Mouse (Mus musculus): ENCODE measurements around the gene Eid3. TPM values are rescaled to one million over a fixed set of nuclear protein-coding genes. Genes with fewer than 3 reads are reported as not detected.
A peak's percentile ranks its signal among the peaks of the same experiment; 100 is the strongest.

Gene Eid3
- polyA plus RNA-seq, 1 experiment from 2014 or later = 0.20 TPM

DNA sequence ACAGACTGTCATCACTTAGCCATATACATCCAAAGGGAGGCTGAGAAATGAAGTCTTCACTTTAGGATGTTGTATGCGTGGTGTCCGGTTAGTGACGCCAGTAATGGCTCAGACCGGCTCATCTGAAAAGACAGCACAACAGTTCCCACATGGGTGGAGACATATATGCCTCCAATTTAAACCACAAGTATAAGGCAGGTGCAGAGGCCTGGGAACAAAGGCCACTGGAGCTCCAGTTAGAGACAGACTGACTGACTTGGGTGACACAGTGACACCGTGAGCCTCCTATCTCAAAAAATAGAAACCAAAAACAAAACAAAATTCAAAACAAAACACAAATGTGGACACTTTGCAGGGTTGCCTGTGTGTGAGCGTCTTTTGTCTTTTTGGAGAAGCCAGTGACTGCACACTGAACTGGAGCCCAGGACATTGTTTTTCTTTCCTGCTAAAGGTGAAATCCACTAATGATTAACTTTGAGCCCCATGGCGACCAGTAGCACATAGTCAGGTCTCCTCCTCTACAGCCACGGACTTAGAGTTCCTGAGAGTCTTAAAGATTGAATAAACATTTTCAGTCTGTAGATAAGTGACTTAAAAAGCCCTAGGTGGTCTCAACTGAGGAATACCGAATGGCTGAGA, 18.5 kb upstream of the Eid3 start:
- Histone ChIP-seq H3K4me1 (replicated peaks) (peaks cover 8% of the 10 kb centered on the region), H3K9me3 (no peaks in the 10 kb centered on the region), H3K27me3 (ENCODE audit: insufficient read depth, poor library complexity, severe bottlenecking) (no peaks in the 10 kb centered on the region), H3K4me3 (no peak overlapping the region), H3K27ac (no peak overlapping the region), H3K36me3 (no peaks in the 10 kb centered on the region)
- WGBS = 82% methylated on average over 9 of the region's 9 CpGs
- no peak for DNase-seq (ENCODE audit: low spot score)

GRCm38 (mm10) chr10:82849686-82850353, 16.6 kb upstream of the Eid3 start:
- H3K36me3 ChIP-seq = no peaks in the 10 kb centered on the region
- WGBS = 53% methylated on average over 16 of the region's 16 CpGs
- no peaks in the 10 kb centered on the region for H3K9me3 ChIP-seq
- no peak for DNase-seq (ENCODE audit: low spot score)
- no peaks in the 10 kb centered on the region for H3K27me3 ChIP-seq (ENCODE audit: insufficient read depth, poor library complexity, severe bottlenecking)
- peaks cover 8% of the 10 kb centered on the region for H3K4me1 ChIP-seq (replicated peaks)
- H3K4me3 ChIP-seq = no peak overlapping the region
- no peak overlapping the region for H3K27ac ChIP-seq

DNA sequence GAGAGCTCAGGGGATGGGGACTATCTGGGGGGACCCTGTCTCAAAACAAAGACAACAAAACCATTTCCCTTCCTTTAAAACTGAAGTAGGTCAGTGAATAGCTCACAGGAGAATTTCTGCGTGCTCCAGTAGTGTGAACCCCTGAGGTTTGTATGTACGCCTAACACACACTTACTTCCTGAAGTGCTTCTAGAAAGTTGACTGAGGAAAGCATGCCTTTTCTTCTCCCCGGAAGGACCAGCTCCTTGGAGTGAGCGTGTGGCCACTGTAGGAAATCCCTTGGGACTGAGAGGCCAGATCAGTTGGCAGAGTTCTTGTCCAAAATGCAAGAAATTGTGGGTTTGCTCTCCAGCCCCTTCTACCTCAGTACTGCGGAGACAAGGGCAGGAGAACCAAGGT, 16.1 kb upstream of the Eid3 start:
- Histone ChIP-seq H3K36me3 (no peaks in the 10 kb centered on the region), H3K27ac (no peak overlapping the region), H3K4me3 (no peak overlapping the region), H3K27me3 (ENCODE audit: insufficient read depth, poor library complexity, severe bottlenecking) (no peaks in the 10 kb centered on the region), H3K4me1 (replicated peaks) (peaks cover 8% of the 10 kb centered on the region), H3K9me3 (no peaks in the 10 kb centered on the region)
- DNase-seq (ENCODE audit: low spot score) = no peak
- WGBS = 85% methylated on average over 5 of the region's 5 CpGs

- Histone ChIP-seq H3K9me3 (no peaks in the 10 kb centered on the region), H3K4me3 (no peak overlapping the region), H3K27me3 (ENCODE audit: insufficient read depth, poor library complexity, severe bottlenecking) (no peaks in the 10 kb centered on the region), H3K27ac (no peak overlapping the region), H3K4me1 (replicated peaks) (peaks cover 19% of the 10 kb centered on the region), H3K36me3 (no peaks in the 10 kb centered on the region)
- WGBS = 87% methylated on average over 6 of the region's 6 CpGs
- DNase-seq (ENCODE audit: low spot score) = no peak
Observed at GRCm38 (mm10) chr10:82851751-82852150, 14.7 kb upstream of the Eid3 start.

DNA sequence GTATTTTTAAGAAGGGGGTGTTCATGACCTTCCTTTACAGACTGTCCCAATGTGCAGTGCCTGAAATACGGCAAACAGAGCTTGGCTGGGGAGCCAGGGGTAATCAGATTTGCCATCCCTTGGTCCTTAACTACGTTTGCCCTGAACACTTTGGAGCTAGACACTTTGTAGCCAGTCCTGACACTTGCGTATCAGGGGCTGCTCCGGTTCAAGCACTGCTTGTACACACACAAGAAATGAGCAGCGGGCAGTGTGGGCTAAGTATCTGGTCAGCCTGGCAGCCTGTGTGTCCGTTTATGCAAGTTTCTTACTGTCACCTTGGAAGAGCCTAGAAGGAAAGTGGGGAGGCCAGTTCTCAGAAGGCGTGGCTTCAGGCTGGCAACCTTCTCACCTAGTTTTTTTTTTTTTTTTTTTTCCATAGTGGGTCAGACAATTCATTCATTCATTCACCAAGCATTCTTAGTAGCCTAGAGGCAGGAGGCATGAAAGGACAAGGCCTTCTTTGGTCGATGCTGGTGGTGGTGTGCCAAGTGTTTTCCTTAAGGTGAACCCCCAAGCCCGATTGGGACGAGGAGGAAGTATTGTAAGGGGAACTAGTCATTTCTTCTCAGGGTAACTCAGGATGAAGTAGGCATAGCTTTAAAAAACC, 8.3 kb upstream of the Eid3 start:
- Histone ChIP-seq H3K27me3 (ENCODE audit: insufficient read depth, poor library complexity, severe bottlenecking) (no peaks in the 10 kb centered on the region), H3K36me3 (peaks cover 13% of the 10 kb centered on the region), H3K9me3 (no peaks in the 10 kb centered on the region), H3K4me1 (replicated peaks) (peaks cover 40% of the 10 kb centered on the region), H3K27ac (peak overlapping the region; percentile 98), H3K4me3 (peak overlapping the region; percentile 87)
- 55% methylated on average over 10 of the region's 10 CpGs for WGBS
- peak; percentile 6 for DNase-seq (ENCODE audit: low spot score)

GRCm38 (mm10) chr10:82858691-82859532, 7.5 kb upstream of the Eid3 start:
- H3K9me3 ChIP-seq = no peaks in the 10 kb centered on the region
- H3K4me1 ChIP-seq (replicated peaks) = peaks cover 46% of the 10 kb centered on the region
- WGBS = under 1% methylated on average over 49 of the region's 49 CpGs
- no peaks in the 10 kb centered on the region for H3K27me3 ChIP-seq (ENCODE audit: insufficient read depth, poor library complexity, severe bottlenecking)
- H3K4me3 ChIP-seq = peak overlapping the region; percentile 87
- peaks cover 20% of the 10 kb centered on the region for H3K36me3 ChIP-seq
- DNase-seq (ENCODE audit: low spot score) = peak; percentile 92
- H3K27ac ChIP-seq = peak overlapping the region; percentile 98

DNA sequence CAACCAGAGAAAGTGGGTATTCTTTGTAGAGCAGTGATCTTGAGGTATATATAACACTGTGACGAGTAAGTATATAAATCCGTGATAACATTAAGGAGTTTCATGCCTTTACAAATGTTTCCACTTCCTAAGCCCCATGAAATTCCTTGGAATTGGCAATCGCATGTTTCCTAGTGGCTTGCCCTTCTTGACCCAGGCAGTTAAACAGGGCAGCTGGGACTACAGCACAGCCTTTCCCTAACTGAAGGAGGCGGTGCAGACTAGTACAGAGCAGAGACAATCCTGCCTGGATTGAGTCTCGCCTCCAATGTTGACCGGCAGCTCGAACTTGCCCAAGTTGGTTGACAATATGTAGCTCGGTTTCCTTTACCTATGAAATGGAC, 6.9 kb upstream of the Eid3 start:
- H3K27ac ChIP-seq = peak overlapping the region; percentile 98
- H3K9me3 ChIP-seq = no peaks in the 10 kb centered on the region
- no peaks in the 10 kb centered on the region for H3K27me3 ChIP-seq (ENCODE audit: insufficient read depth, poor library complexity, severe bottlenecking)
- H3K4me1 ChIP-seq (replicated peaks) = peaks cover 46% of the 10 kb centered on the region
- H3K4me3 ChIP-seq = peak overlapping the region; percentile 87
- H3K36me3 ChIP-seq = peaks cover 26% of the 10 kb centered on the region
- peak; percentile 57 for DNase-seq (ENCODE audit: low spot score)
- under 1% methylated on average over 8 of the region's 8 CpGs for WGBS

DNA sequence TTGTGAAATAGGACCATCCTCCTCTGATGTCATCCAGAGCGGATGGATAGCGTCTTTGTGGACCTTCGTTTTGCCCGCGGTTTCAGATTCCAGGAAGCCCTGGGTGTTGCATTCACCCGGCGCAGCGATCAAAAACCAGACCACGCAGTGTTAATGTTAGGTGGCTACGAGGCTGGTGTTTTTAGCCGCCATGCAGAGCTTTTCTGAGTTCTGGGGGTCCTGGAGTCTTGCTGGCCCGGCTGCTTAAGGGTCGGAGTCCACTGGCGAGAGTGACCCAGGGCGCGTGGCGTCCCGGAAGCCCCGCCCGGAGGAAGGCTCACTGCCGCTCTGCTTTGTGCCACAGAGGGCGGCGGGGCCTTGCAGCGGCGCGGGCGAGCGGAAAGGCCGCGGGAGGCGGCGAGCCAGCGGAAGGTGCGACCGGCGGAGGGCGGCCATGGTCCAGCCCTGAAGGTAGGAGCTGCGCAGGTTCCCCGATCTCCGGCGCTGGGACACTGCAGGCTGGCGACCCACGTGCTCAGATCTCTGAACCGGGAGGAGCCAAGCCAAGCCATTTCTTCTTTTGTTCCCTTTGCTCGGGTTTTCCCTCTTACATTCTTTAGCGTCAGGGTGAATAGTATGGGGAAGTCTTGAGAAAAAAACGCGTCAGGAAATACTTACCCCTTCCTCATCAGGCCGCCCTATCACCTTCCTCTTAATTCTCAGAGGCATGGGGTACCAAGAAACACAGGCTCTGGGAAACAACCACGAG, 6.1 kb upstream of the Eid3 start:
- H3K27me3 ChIP-seq (ENCODE audit: insufficient read depth, poor library complexity, severe bottlenecking) = no peaks in the 10 kb centered on the region
- H3K4me1 ChIP-seq (replicated peaks) = peaks cover 46% of the 10 kb centered on the region
- H3K27ac ChIP-seq = peak overlapping the region; percentile 98
- no peaks in the 10 kb centered on the region for H3K9me3 ChIP-seq
- peak; percentile 84 for DNase-seq (ENCODE audit: low spot score)
- under 1% methylated on average over 50 of the region's 50 CpGs for WGBS
- H3K4me3 ChIP-seq = peak overlapping the region; percentile 87
- peaks cover 31% of the 10 kb centered on the region for H3K36me3 ChIP-seq

DNA sequence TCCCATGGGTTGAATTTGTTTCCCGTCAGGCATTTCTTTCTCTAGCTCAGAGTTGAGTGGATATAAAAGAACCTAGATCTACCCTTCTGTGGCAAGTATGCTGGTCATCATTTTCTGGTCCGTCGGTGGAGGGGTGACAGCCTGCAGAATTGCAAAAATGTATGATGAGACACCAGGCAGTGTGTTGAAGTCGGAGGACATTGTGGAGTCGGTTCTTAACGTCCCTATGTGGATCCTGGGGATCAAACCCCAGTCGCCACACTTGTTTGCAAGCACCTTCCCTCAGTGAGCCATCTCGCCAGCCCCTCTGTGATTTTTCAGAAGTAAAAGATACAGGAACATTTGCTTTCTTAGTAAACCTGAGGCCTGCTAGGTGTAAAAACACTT, 5.5 kb upstream of the Eid3 start:
- H3K4me3 ChIP-seq = peak overlapping the region; percentile 87
- no peak for DNase-seq (ENCODE audit: low spot score)
- peaks cover 45% of the 10 kb centered on the region for H3K4me1 ChIP-seq (replicated peaks)
- H3K27me3 ChIP-seq (ENCODE audit: insufficient read depth, poor library complexity, severe bottlenecking) = no peaks in the 10 kb centered on the region
- peaks cover 36% of the 10 kb centered on the region for H3K36me3 ChIP-seq
- WGBS = 7% methylated on average over 8 of the region's 8 CpGs
- no peaks in the 10 kb centered on the region for H3K9me3 ChIP-seq
- H3K27ac ChIP-seq = peak overlapping the region; percentile 98

GRCm38 (mm10) chr10:82863106-82863680, 3.2 kb upstream of the Eid3 start:
- WGBS = 91% methylated on average over 5 of the region's 5 CpGs
- no peak for DNase-seq (ENCODE audit: low spot score)
- H3K27ac ChIP-seq = peak overlapping the region; percentile 29; the same call in 1 of the 2 replicates
- peaks cover 59% of the 10 kb centered on the region for H3K36me3 ChIP-seq
- no peaks in the 10 kb centered on the region for H3K9me3 ChIP-seq
- no peak overlapping the region for H3K4me3 ChIP-seq
- H3K27me3 ChIP-seq (ENCODE audit: insufficient read depth, poor library complexity, severe bottlenecking) = no peaks in the 10 kb centered on the region
- H3K4me1 ChIP-seq (replicated peaks) = peaks cover 42% of the 10 kb centered on the region

DNA sequence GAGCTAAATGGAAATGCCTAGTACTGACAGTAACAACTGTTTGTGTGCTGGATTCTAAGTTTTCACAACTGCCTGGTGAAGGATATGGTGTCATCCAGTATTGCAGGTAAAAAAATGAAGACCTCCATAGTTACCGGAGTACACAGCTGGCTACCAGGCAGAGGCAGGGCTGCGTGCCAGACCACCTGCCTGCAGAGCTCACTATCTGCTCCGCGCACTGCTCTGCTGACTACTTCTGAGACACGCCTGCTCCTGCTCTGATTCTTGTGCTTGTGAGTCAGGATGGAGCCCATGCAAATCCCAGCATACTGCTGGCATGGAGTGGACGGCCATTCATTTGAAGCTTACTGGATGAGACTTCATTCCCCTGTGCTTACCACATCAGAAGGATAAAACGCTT, 2.6 kb upstream of the Eid3 start:
- Histone ChIP-seq H3K36me3 (peaks cover 65% of the 10 kb centered on the region), H3K9me3 (no peaks in the 10 kb centered on the region), H3K4me1 (replicated peaks) (peaks cover 39% of the 10 kb centered on the region), H3K4me3 (no peak overlapping the region), H3K27me3 (ENCODE audit: insufficient read depth, poor library complexity, severe bottlenecking) (no peaks in the 10 kb centered on the region), H3K27ac (no peak overlapping the region)
- no peak for DNase-seq (ENCODE audit: low spot score)
- WGBS = 92% methylated on average over 7 of the region's 7 CpGs

DNA sequence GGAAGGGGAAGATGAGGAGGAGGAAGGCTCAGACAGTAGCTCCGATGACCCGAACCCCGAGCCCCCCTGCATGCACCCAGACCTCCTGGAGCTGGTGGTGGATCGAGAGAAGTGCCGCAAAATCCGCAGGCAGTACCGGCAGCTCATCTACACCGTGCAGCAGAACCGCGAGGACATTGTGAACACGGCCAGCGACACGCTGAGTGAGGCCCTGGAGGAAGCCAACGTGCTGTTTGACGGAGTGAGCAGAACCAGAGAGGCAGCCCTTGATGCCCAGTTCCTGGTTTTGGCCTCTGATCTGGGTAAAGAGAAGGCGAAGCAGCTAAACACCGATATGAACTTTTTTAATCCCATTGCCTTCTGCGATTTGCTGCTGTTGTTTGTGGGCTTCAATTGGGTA, 406 bp downstream of the Eid3 start:
- DNase-seq (ENCODE audit: low spot score) = no peak
- no peaks in the 10 kb centered on the region for H3K27me3 ChIP-seq (ENCODE audit: insufficient read depth, poor library complexity, severe bottlenecking)
- H3K27ac ChIP-seq = no peak overlapping the region
- H3K9me3 ChIP-seq = no peaks in the 10 kb centered on the region
- WGBS = 86% methylated on average over 18 of the region's 18 CpGs
- no peak overlapping the region for H3K4me3 ChIP-seq
- H3K4me1 ChIP-seq (replicated peaks) = peaks cover 28% of the 10 kb centered on the region
- H3K36me3 ChIP-seq = peaks cover 91% of the 10 kb centered on the region
